Mouse (Mus musculus) midbrain, embryonic 14.5 days (tissue): ENCODE measurements at regions not wholly inside any gene's neighbourhood (a gene's known extent, or its start where the extent isn't known, plus 50 kb on each side); places are given as distances from the start of the nearest gene placed in this dataset.

ENCODE experiments used
- ATAC-seq: fragments of 200-750 bp; cut with Nextera tagmentation; 2 replicates; pipeline ENCODE4 v1.8.0; 2017; ENCODE audit warnings: moderate number of reproducible peaks, moderate library complexity; ENCODE audit not compliant: low FRiP score, low TSS enrichment
- DNase-seq: peaks from one replicate; pipeline ENCODE4 v3.0.0-alpha.2; 2015
- H3K27ac ChIP-seq: fragments of 300-500 bp; sonication (generic); replicated peaks from 2 replicates; pipeline ENCODE4 v1.5.1; 2014; ENCODE audit warnings: mild to moderate bottlenecking, low read depth, low read length, moderate library complexity
- H3K27me3 ChIP-seq: fragments of 300-500 bp; sonication (generic); 2 replicates; pipeline ENCODE4 v1.6.1; 2014; ENCODE audit warnings: low read length, control low read depth, mixed read lengths; ENCODE audit not compliant: control insufficient read depth, insufficient read depth
- H3K36me3 ChIP-seq: fragments of 300-500 bp; sonication (generic); 2 replicates; pipeline ENCODE4 v1.6.1; 2014; ENCODE audit warnings: low read length, control low read depth; ENCODE audit not compliant: control insufficient read depth, insufficient read depth
- H3K4me1 ChIP-seq: fragments of 300-500 bp; sonication (generic); 2 replicates; pipeline ENCODE4 v1.6.1; 2014; ENCODE audit warnings: mild to moderate bottlenecking, antibody characterized with exemption, low read length, control low read depth; ENCODE audit not compliant: control insufficient read depth, insufficient read depth
- H3K4me2 ChIP-seq: fragments of 300-500 bp; sonication (generic); 2 replicates; pipeline ENCODE4 v1.6.1; 2014; ENCODE audit warnings: mild to moderate bottlenecking, low read length, moderate library complexity
- H3K4me3 ChIP-seq: fragments of 300-500 bp; sonication (generic); replicated peaks from 2 replicates; pipeline ENCODE4 v1.5.1; 2014; ENCODE audit warnings: low read depth, low read length
- H3K9ac ChIP-seq: fragments of 300-500 bp; sonication (generic); replicated peaks from 2 replicates; pipeline ENCODE4 v1.6.1; 2014; ENCODE audit warnings: mild to moderate bottlenecking, low read length, moderate library complexity
- H3K9me3 ChIP-seq: fragments of 300-500 bp; sonication (generic); 2 replicates; pipeline ENCODE4 v1.6.1; 2016; ENCODE audit warnings: low read length, control low read depth, mixed read lengths; ENCODE audit not compliant: control insufficient read depth
- whole genome bisulfite sequencing: fragments of 180-500 bp; shearing (Covaris S2); extraction: QIAGEN DNeasy Blood & Tissue Kit; methylation state at CpG from one replicate; pipeline ENCODE4 v1.1.7; 2014; 5-methylcytosine and 5-hydroxymethylcytosine counted together

GRCm38 (mm10) chr5:41994307-41994706, 73.5 kb upstream of the Gm16223 start:
- H3K27me3 ChIP-seq: no peaks in the 10 kb centered on the region
- no peak overlapping the region for H3K4me3 ChIP-seq
- no peaks in the 10 kb centered on the region for H3K9me3 ChIP-seq
- WGBS: 86% methylated on average over 2 of the region's 2 CpGs
- ATAC-seq (no peak), DNase-seq (no peak)
- H3K27ac ChIP-seq: no peak overlapping the region
- no peak overlapping the region for H3K9ac ChIP-seq
- H3K4me1 ChIP-seq: no peaks in the 10 kb centered on the region
- no peak overlapping the region for H3K4me2 ChIP-seq
- H3K36me3 ChIP-seq: no peaks in the 10 kb centered on the region

GRCm38 (mm10) chr5:41983556-41983955, 84.2 kb upstream of the Gm16223 start:
- WGBS: 57% methylated on average over 4 of the region's 4 CpGs
- Histone ChIP-seq H3K27me3 (no peaks in the 10 kb centered on the region), H3K9ac (no peak overlapping the region), H3K4me2 (no peak overlapping the region), H3K9me3 (no peaks in the 10 kb centered on the region), H3K36me3 (no peaks in the 10 kb centered on the region), H3K27ac (no peak overlapping the region), H3K4me1 (no peaks in the 10 kb centered on the region), H3K4me3 (no peak overlapping the region)
- DNase-seq: peak; percentile 48
- no peak; the same call in 1 of the 2 replicates for ATAC-seq

GRCm38 (mm10) chr5:41975535-41975934, 92.2 kb upstream of the Gm16223 start:
- H3K36me3 ChIP-seq: no peaks in the 10 kb centered on the region
- no peak overlapping the region for H3K9ac ChIP-seq
- H3K27ac ChIP-seq: no peak overlapping the region
- no peak overlapping the region for H3K4me2 ChIP-seq
- DNase-seq (no peak), ATAC-seq (no peak)
- no peaks in the 10 kb centered on the region for H3K27me3 ChIP-seq
- no peak overlapping the region for H3K4me3 ChIP-seq
- no peaks in the 10 kb centered on the region for H3K9me3 ChIP-seq
- H3K4me1 ChIP-seq: no peaks in the 10 kb centered on the region

- ATAC-seq (no peak), DNase-seq (peak; percentile 33)
- Histone ChIP-seq H3K4me1 (no peaks in the 10 kb centered on the region), H3K36me3 (no peaks in the 10 kb centered on the region), H3K4me3 (no peak overlapping the region), H3K27ac (no peak overlapping the region), H3K27me3 (no peaks in the 10 kb centered on the region), H3K9ac (no peak overlapping the region), H3K4me2 (no peak overlapping the region), H3K9me3 (no peaks in the 10 kb centered on the region)
- WGBS: 70% methylated on average over 1 of the region's 1 CpGs
These were observed 96.6 kb upstream of the Gm16223 start for GRCm38 (mm10) chr5:41971201-41971600.

DNA sequence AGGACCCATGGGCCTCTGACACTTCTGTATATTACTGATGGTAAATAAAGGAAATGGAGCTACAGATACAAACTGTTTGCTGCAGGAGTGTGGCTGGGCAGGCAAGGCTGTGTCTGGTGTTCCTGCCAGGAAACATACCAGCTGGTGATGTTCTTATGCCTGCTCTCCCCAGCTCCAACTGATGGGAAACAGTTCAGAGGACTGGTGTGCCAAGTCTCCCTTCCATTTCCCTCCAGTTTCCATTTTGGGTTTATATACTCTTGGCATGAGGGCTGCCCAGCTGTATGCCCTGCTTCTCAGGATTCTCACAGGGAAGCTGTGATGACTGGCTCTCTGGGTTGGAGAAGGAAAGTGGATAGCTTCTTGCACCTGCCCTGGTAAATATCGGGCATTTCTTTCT, 100.8 kb upstream of the Gm16223 start:
- Histone ChIP-seq H3K4me2 (no peak overlapping the region), H3K9me3 (no peaks in the 10 kb centered on the region), H3K9ac (no peak overlapping the region), H3K27ac (no peak overlapping the region), H3K4me1 (no peaks in the 10 kb centered on the region), H3K36me3 (no peaks in the 10 kb centered on the region), H3K4me3 (no peak overlapping the region), H3K27me3 (no peaks in the 10 kb centered on the region)
- DNase-seq (no peak), ATAC-seq (no peak)
- 92% methylated on average over 1 of the region's 1 CpGs for WGBS

DNA sequence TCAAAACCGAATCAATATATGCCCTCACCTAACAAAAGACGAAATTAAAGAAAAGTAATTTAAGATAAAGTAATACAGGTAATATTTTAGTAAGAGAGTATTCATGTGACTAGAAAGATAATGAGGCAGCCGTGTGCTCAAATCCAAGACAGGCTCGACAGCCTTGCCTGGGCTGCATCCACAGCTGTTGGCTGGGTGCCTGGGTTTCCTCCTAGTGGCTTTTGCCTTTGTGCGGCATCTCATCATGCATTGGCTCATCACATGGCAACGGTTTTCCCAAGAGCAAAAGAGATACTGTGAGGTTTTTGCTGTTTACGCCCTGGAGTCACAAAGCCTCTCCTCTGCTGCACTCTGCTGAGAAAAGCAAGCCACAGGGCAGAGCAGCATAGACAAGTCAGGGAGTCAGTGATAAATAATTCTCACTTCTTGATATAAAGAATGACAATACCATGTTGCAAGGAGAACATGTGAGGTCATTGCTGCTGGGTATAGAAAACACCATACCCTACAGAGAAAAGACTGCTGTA, 103.1 kb upstream of the Bod1l start:
- 62% methylated on average over 7 of the region's 7 CpGs for WGBS
- H3K9ac ChIP-seq: no peak overlapping the region

GRCm38 (mm10) chr5:41943399-41943798, 99.3 kb upstream of the Bod1l start:
- no peak for ATAC-seq
- Histone ChIP-seq H3K9me3 (no peaks in the 10 kb centered on the region), H3K4me3 (no peak overlapping the region), H3K36me3 (no peaks in the 10 kb centered on the region), H3K27ac (no peak overlapping the region), H3K4me2 (no peak overlapping the region), H3K27me3 (no peaks in the 10 kb centered on the region), H3K4me1 (0 out of 2 replicates have a peak, but pooled peaks cover 3% of the 10 kb centered on the region), H3K9ac (no peak overlapping the region)
- no peak for DNase-seq
- 94% methylated on average over 6 of the region's 6 CpGs for WGBS

More for the DNA sequence above, 103.1 kb upstream of the Bod1l start:
- DNase-seq (peak; percentile 72), ATAC-seq (peak; percentile 62; the same call in 1 of the 2 replicates)
- no peaks in the 10 kb centered on the region for H3K36me3 ChIP-seq
- H3K27me3 ChIP-seq: no peaks in the 10 kb centered on the region
- no peak overlapping the region for H3K4me3 ChIP-seq
- H3K9me3 ChIP-seq: no peaks in the 10 kb centered on the region
- H3K4me1 ChIP-seq: 0 out of 2 replicates have a peak, but pooled peaks cover 3% of the 10 kb centered on the region
- no peak overlapping the region for H3K4me2 ChIP-seq
- H3K27ac ChIP-seq: 0 out of 2 replicates have a peak overlapping the region, but pooled peaks have one; percentile 5

DNA sequence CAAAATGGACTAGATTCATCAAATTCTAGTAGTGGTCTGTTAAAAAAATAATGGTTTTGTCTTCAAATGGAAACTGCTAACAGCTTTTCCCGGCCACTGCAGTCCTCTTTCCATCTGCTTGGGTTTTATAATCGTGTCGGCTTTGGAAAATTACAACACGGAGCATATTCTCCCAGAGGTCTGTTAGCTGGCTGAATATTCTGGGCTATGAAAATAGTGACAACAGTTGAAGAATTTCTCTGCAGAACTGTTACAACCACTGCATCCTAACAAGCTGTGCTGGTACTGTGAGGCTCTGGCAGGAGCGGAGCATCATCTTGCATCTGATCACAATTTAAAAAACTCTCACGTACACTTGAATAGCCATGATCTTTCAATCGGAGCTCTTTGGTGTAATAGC, 98.0 kb upstream of the Bod1l start:
- Histone ChIP-seq H3K27ac (no peak overlapping the region), H3K9ac (no peak overlapping the region), H3K4me1 (0 out of 2 replicates have a peak, but pooled peaks cover under 1% of the 10 kb centered on the region), H3K4me3 (no peak overlapping the region), H3K27me3 (no peaks in the 10 kb centered on the region), H3K4me2 (no peak overlapping the region), H3K9me3 (no peaks in the 10 kb centered on the region), H3K36me3 (no peaks in the 10 kb centered on the region)
- WGBS: 82% methylated on average over 7 of the region's 7 CpGs
- peak; percentile 21 for DNase-seq
- no peak for ATAC-seq

DNA sequence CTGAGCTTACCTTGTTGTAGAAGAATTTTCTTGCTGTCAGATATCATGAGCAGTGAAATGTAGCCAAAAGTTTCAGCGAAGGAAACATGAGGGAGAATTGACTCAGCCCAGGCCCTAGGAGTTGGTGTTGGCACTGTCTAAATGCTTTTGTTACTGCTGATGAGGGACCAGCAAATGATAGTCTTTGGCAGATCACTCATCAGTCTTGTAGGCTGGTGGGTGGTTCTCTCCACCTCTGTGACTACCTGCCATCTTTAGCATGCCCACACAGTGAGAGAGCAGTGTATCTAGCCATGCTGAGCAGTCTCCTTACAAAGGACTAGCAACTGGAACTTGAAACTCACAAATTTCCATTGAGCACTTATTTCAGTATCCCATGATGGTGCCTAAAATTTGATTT, 97.1 kb upstream of the Bod1l start:
- no peak for ATAC-seq
- Histone ChIP-seq H3K27ac (no peak overlapping the region), H3K4me2 (no peak overlapping the region), H3K4me1 (no peaks in the 10 kb centered on the region), H3K9ac (no peak overlapping the region), H3K4me3 (no peak overlapping the region), H3K9me3 (no peaks in the 10 kb centered on the region), H3K27me3 (no peaks in the 10 kb centered on the region), H3K36me3 (no peaks in the 10 kb centered on the region)
- DNase-seq: no peak
- WGBS: 98% methylated on average over 1 of the region's 1 CpGs
